Comparison of ENCODE assay signal across 10 mouse cellular contexts in genomic region chr10:22776007-22776698, GRCm38 (mm10). TPM values are rescaled to one million over a fixed set of nuclear protein-coding genes. Genes with fewer than 3 reads are reported as not detected.
DNase-seq lines count a peak whose midpoint lies in the region; ATAC-seq and TF ChIP-seq lines count a peak whose summit lies in the region.
"Had no signal": no experiment of that assay in that cellular context is flagged by ENCODE, and none has a peak within 500 bp of the region (broad histone marks: within the 10 kb centered on the region; RNA-seq: fewer than 3 reads in every experiment).

No protein-coding gene starts in this region.

- H3K4me2 ChIP-seq in lung, embryonic 14.5 days, result no peak overlapping the region
- H3K4me2 ChIP-seq: embryonic facial prominence, embryonic 13.5 days had no signal

- no peaks in the 10 kb centered on the region for H3K27me3 ChIP-seq in embryonic facial prominence, embryonic 10.5 days (replicated peaks; ENCODE audit: low read depth, poor library complexity, severe bottlenecking)
- H3K27me3 ChIP-seq in lung, embryonic 14.5 days (ENCODE audit: insufficient read depth, low read length), result no peaks in the 10 kb centered on the region
- H3K27me3 ChIP-seq: embryonic facial prominence, embryonic 13.5 days had no signal

- no peak for TF ChIP-seq POLR2A in lung, adult 2 months (IDR thresholded peaks at IDR 0.05; ENCODE audit: borderline replicate concordance, extremely low read depth, low read depth, low read length)

- H3K36me3 ChIP-seq in embryonic facial prominence, embryonic 10.5 days (replicated peaks), result no peaks in the 10 kb centered on the region
- H3K36me3 ChIP-seq in lung, embryonic 14.5 days (ENCODE audit: insufficient read depth), result no peaks in the 10 kb centered on the region
- H3K36me3 ChIP-seq: embryonic facial prominence, embryonic 13.5 days had no signal

- peak; percentile 38 for DNase-seq in lung, adult 2 months
- no peak for DNase-seq in lung, postnatal 25 days (ENCODE audit: low spot score)
- DNase-seq in adrenal gland, postnatal 14 days, result peak; percentile 50
- DNase-seq in embryonic facial prominence, embryonic 10.5 days (ENCODE audit: low spot score), result peak; percentile 65
- peak; percentile 72 for DNase-seq in kidney, postnatal 10 days
- peak; percentile 80 for DNase-seq in lung, embryonic 14.5 days
- DNase-seq in right cerebral cortex, postnatal 10 days (ENCODE audit: low spot score in 2 of 2), result peak; percentile 38 to 68
- no peak for DNase-seq in spleen, postnatal 14 days (ENCODE audit: low spot score in 2 of 2)

- TF ChIP-seq CTCF in lung, adult 2 months (IDR thresholded peaks at IDR 0.05; ENCODE audit: insufficient read depth, low read length), result peak; percentile 54
- TF ChIP-seq CTCF in lung, embryonic 14.5 days (IDR thresholded peaks at IDR 0.05; ENCODE audit: low read depth), result peak; percentile 76

- 13% methylated on average over 7 of the region's 7 CpGs for WGBS in lung, adult 2 months
- 15% methylated on average over 7 of the region's 7 CpGs for WGBS in embryonic facial prominence, embryonic 10.5 days
- 11% methylated on average over 7 of the region's 7 CpGs for WGBS in lung, embryonic 14.5 days

- H3K9ac ChIP-seq in lung, embryonic 14.5 days, result no peak overlapping the region
- H3K9ac ChIP-seq: embryonic facial prominence, embryonic 13.5 days had no signal

- no peak overlapping the region for H3K4me3 ChIP-seq in lung, adult 2 months (replicated peaks; ENCODE audit: extremely low read depth, low read depth, low read length)
- H3K4me3 ChIP-seq in embryonic facial prominence, embryonic 10.5 days, result no peak overlapping the region
- no peak overlapping the region for H3K4me3 ChIP-seq in lung, embryonic 14.5 days (ENCODE audit: low read depth, low read length)
- H3K4me3 ChIP-seq: embryonic facial prominence, embryonic 13.5 days had no signal

- H3K9me3 ChIP-seq in embryonic facial prominence, embryonic 10.5 days, result no peaks in the 10 kb centered on the region
- H3K9me3 ChIP-seq in lung, embryonic 14.5 days (ENCODE audit: low read depth, low read length), result no peaks in the 10 kb centered on the region
- H3K9me3 ChIP-seq: embryonic facial prominence, embryonic 13.5 days had no signal

- H3K27ac ChIP-seq in embryonic facial prominence, embryonic 10.5 days (replicated peaks), result no peak overlapping the region
- no peak overlapping the region for H3K27ac ChIP-seq in lung, embryonic 14.5 days (ENCODE audit: low read depth)
- H3K27ac ChIP-seq: embryonic facial prominence, embryonic 13.5 days; macrophage had no signal

- H3K4me1 ChIP-seq in lung, adult 2 months (ENCODE audit: control insufficient read depth, insufficient read depth, low read length), result no peaks in the 10 kb centered on the region
- no peaks in the 10 kb centered on the region for H3K4me1 ChIP-seq in embryonic facial prominence, embryonic 10.5 days
- H3K4me1 ChIP-seq in lung, embryonic 14.5 days (ENCODE audit: insufficient read depth), result no peaks in the 10 kb centered on the region
- H3K4me1 ChIP-seq: embryonic facial prominence, embryonic 13.5 days had no signal

- peak; percentile 35; the same call in 1 of the 2 replicates for ATAC-seq in lung, embryonic 14.5 days (ENCODE audit: insufficient read depth)

RNA-seq across cellular contexts. Expression of gene Tcf21, which starts 43.8 kb away (rescaled TPM):
- polyA plus RNA-seq in lung, adult 2 months (2012; rRNA removed), result 190 and 228 TPM in 2 replicates
- total RNA-seq in adrenal gland, postnatal 14 days (2021), result 12.3 and 13.9 TPM in 2 replicates
- polyA plus RNA-seq in embryonic facial prominence, embryonic 10.5 days (2016; fragmentation: Nextera tagmentation; extraction: Ambion mirVana), result 4.8 and 5.0 TPM in 2 replicates
- polyA plus RNA-seq in lung, embryonic 14.5 days (2014; fragmentation: Nextera tagmentation; extraction: Ambion mirVana), result 227 and 238 TPM in 2 replicates
- polyA plus RNA-seq: macrophage had no signal

RNA-seq across cellular contexts. Expression of gene Tbpl1, which starts 44.4 kb away (rescaled TPM):
- polyA plus RNA-seq in lung, adult 2 months (2012; rRNA removed), result 23.4 and 36.4 TPM in 2 replicates
- 27.2 and 30.6 TPM in 2 replicates for total RNA-seq in adrenal gland, postnatal 14 days (2021)
- 89.1 and 91.8 TPM in 2 replicates for polyA plus RNA-seq in embryonic facial prominence, embryonic 10.5 days (2016; fragmentation: Nextera tagmentation; extraction: Ambion mirVana)
- polyA plus RNA-seq in lung, embryonic 14.5 days (2014; fragmentation: Nextera tagmentation; extraction: Ambion mirVana), result 60.8 and 63.5 TPM in 2 replicates

Comparison
In these comparisons a context has a peak if more than half of its experiments do, and no peak if none do; other contexts are left out.
1. DNase-seq: peak in lung, adult 2 months (single experiment), adrenal gland, postnatal 14 days (single experiment), embryonic facial prominence, embryonic 10.5 days (single experiment), kidney, postnatal 10 days (single experiment), lung, embryonic 14.5 days (single experiment) and right cerebral cortex, postnatal 10 days (2 of 2); none in lung, postnatal 25 days (single experiment) and spleen, postnatal 14 days (0 of 2).
2. RNA of gene Tcf21, which starts 43.8 kb away (polyA plus RNA-seq): 227 to 238 TPM in lung, embryonic 14.5 days and 190 to 228 TPM in lung, adult 2 months; 4.8 to 5.0 TPM in embryonic facial prominence, embryonic 10.5 days; every median in the first group is over 10 times any median in the second.